Mouse (Mus musculus) G1E (cell line): Measurements from ENCODE around the gene Tmcc3.

Source experiments
- CTCF ChIP-seq: IDR thresholded peaks from 2 replicates; pipeline ENCODE4 v1.5.1; 2012; ENCODE audit warnings: low read depth, low read length, inconsistent platforms, mixed read lengths
- GATA1 ChIP-seq: IDR thresholded peaks from 2 replicates; pipeline ENCODE4 v1.6.1; 2012; ENCODE audit warnings: borderline replicate concordance, low read length, inconsistent platforms, mixed read lengths
- GATA2 ChIP-seq: IDR thresholded peaks from 2 replicates; pipeline ENCODE4 v1.6.1; 2012; ENCODE audit warnings: low read depth, low read length, inconsistent platforms, borderline replicate concordance
- TAL1 ChIP-seq: conservative IDR thresholded peaks from 2 replicates; pipeline ENCODE4 v1.6.1; 2012; ENCODE audit warnings: low read depth, low read length, inconsistent platforms, mixed read lengths

GRCm38 (mm10) chr10:94415950-94416844 is 104.4 kb downstream of the Tmcc3 start:
- TF ChIP-seq CTCF (no peak), TAL1 (no peak), GATA1 (no peak), GATA2 (no peak)
